Mouse (Mus musculus) myocyte (in vitro differentiated cells): ENCODE data around the gene Smyd1. TPM values are rescaled to one million over a fixed set of nuclear protein-coding genes. Genes with fewer than 3 reads are reported as not detected.

Experiments
- H3K27me3 ChIP-seq: one replicate; pipeline ENCODE4 v1.6.1; 2011; ENCODE audit not compliant: control insufficient read depth, insufficient read depth, insufficient read length
- H3K36me3 ChIP-seq: one replicate; pipeline ENCODE4 v1.6.1; 2011; ENCODE audit not compliant: control insufficient read depth, insufficient read depth
- H3K4me2 ChIP-seq: one replicate; pipeline ENCODE4 v1.6.1; 2011; ENCODE audit warnings: low read depth, control low read depth
- H3K4me3 ChIP-seq: one replicate; pipeline ENCODE4 v1.5.1; 2011; ENCODE audit warnings: mild to moderate bottlenecking, control low read depth, moderate library complexity
- H3K79me2 ChIP-seq: one replicate; pipeline ENCODE4 v1.6.1; 2011; ENCODE audit not compliant: control insufficient read depth, insufficient read depth
- H3ac ChIP-seq: one replicate; pipeline ENCODE4 v1.6.1; 2011; ENCODE audit not compliant: control insufficient read depth, insufficient read length
- CEBPB ChIP-seq: IDR thresholded peaks from 2 replicates; pipeline ENCODE4 v1.6.1; 2011; ENCODE audit warnings: mild to moderate bottlenecking, moderate library complexity; ENCODE audit not compliant: poor library complexity, insufficient read depth, severe bottlenecking
- E2F4 ChIP-seq: IDR thresholded peaks from one replicate; pipeline ENCODE4 v1.6.1; 2011; ENCODE audit warnings: mild to moderate bottlenecking, control low read depth, moderate library complexity; ENCODE audit not compliant: insufficient read depth
- MAX ChIP-seq: IDR thresholded peaks from one replicate; pipeline ENCODE4 v1.6.1; 2011; ENCODE audit warnings: low read depth, mild to moderate bottlenecking, control low read depth
- MYOD1 ChIP-seq, 3 experiments: IDR thresholded peaks; one replicate each; pipeline ENCODE4 v1.6.1; 2011; ENCODE audit warnings: control low read depth in 2 of 3, low read depth in 2 of 3, mild to moderate bottlenecking in 2 of 3, moderate library complexity in 1 of 3; ENCODE audit not compliant: insufficient read length in 2 of 3, control insufficient read depth in 1 of 3
- MYOG ChIP-seq, 3 experiments: IDR thresholded peaks; one replicate each; pipeline ENCODE4 v1.6.1; 2011; ENCODE audit warnings: control low read depth in 2 of 3, low read depth in 2 of 3, mild to moderate bottlenecking in 2 of 3; ENCODE audit not compliant: insufficient read length in 2 of 3, control insufficient read depth in 1 of 3, insufficient read depth in 1 of 3
- POLR2A ChIP-seq: IDR thresholded peaks from one replicate; pipeline ENCODE4 v1.6.1; 2011; ENCODE audit warnings: low read depth, mild to moderate bottlenecking, control low read depth, moderate library complexity; ENCODE audit not compliant: insufficient read length
- POLR2AphosphoS2 ChIP-seq: IDR thresholded peaks from one replicate; pipeline ENCODE4 v1.6.1; 2011; ENCODE audit warnings: low read depth, control low read depth; ENCODE audit not compliant: insufficient read length
- REST ChIP-seq: IDR thresholded peaks from one replicate; pipeline ENCODE4 v1.6.1; 2011; ENCODE audit warnings: mild to moderate bottlenecking, control low read depth, moderate library complexity; ENCODE audit not compliant: insufficient read depth, insufficient read length
- SRF ChIP-seq: IDR thresholded peaks from one replicate; pipeline ENCODE4 v1.6.1; 2011; ENCODE audit warnings: low read depth; ENCODE audit not compliant: control insufficient read depth, insufficient read length
- TCF12 ChIP-seq: IDR thresholded peaks from one replicate; pipeline ENCODE4 v1.6.1; 2011; ENCODE audit warnings: mild to moderate bottlenecking, control low read depth; ENCODE audit not compliant: poor library complexity, insufficient read depth, severe bottlenecking
- TCF3 ChIP-seq: IDR thresholded peaks from one replicate; pipeline ENCODE4 v1.6.1; 2011; ENCODE audit warnings: low read depth, control low read depth; ENCODE audit not compliant: insufficient read length
- USF1 ChIP-seq: IDR thresholded peaks from one replicate; pipeline ENCODE4 v1.6.1; 2011; ENCODE audit warnings: low read depth, mild to moderate bottlenecking, control low read depth, moderate library complexity
- polyA plus RNA-seq: library from polyadenylated mRNA; unstranded; fragments of >200 nt; fragmentation: generic; extraction: Trizol; gene quantifications from one replicate; pipeline ENCODE4 v1.2.1, GENCODE M21; 2012; ENCODE audit warnings: missing spikeins

The Smyd1 gene
- polyA plus RNA-seq, 1 experiment = 141 TPM

DNA sequence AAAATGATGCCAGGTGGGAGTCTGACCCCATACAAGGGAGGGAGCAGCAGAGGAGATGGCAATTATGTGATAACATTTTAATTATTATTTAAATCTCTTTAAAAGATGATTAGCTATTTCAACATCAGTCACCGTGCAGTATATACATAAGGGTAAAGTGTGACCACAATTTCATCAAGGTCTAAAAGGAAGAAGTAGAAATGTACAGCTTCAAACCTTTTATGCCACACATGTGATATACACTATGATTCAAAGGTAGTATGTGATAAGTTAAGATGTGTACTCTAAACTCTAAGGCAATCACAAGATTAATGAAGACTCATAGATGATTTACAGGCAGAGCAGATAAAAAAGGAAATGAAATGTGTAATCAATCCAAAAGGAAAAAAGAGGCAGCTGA, 141.4 kb downstream of the Smyd1 start:
- Histone ChIP-seq H3ac (no peak overlapping the region), H3K79me2 (no peaks in the 10 kb centered on the region), H3K36me3 (no peaks in the 10 kb centered on the region), H3K27me3 (peaks cover 12% of the 10 kb centered on the region), H3K4me3 (no peak overlapping the region), H3K4me2 (no peak overlapping the region)
- TF ChIP-seq POLR2AphosphoS2 = no peak
- no peak for TF ChIP-seq REST
- TF ChIP-seq USF1 = no peak
- TF ChIP-seq TCF12 = no peak
- no peak for TF ChIP-seq MAX
- TF ChIP-seq TCF3 = no peak
- no peak for TF ChIP-seq SRF
- TF ChIP-seq POLR2A = no peak
- TF ChIP-seq CEBPB = no peak
- no peak for TF ChIP-seq MYOD1 (IDR thresholded peaks at IDR 0.05; ENCODE audit: control insufficient read depth in 1 of 3, insufficient read length in 2 of 3, low read depth in 2 of 3)
- no peak for TF ChIP-seq MYOG (IDR thresholded peaks at IDR 0.05; ENCODE audit: control insufficient read depth in 1 of 3, insufficient read depth in 1 of 3, insufficient read length in 2 of 3, low read depth in 2 of 3)
- TF ChIP-seq E2F4 = no peak

GRCm38 (mm10) chr6:71172812-71173580, 149.0 kb downstream of the Smyd1 start:
- no peak overlapping the region for H3K4me3 ChIP-seq
- no peaks in the 10 kb centered on the region for H3K36me3 ChIP-seq
- TF ChIP-seq USF1 (no peak), MYOD1 (IDR thresholded peaks at IDR 0.05; ENCODE audit: control insufficient read depth in 1 of 3, insufficient read length in 2 of 3, low read depth in 2 of 3) (no peak), REST (no peak), TCF3 (no peak), E2F4 (no peak), SRF (no peak), CEBPB (no peak), MYOG (IDR thresholded peaks at IDR 0.05; ENCODE audit: control insufficient read depth in 1 of 3, insufficient read depth in 1 of 3, insufficient read length in 2 of 3, low read depth in 2 of 3) (no peak), POLR2A (no peak), MAX (no peak), POLR2AphosphoS2 (no peak), TCF12 (no peak)
- H3K79me2 ChIP-seq = no peaks in the 10 kb centered on the region
- no peak overlapping the region for H3K4me2 ChIP-seq
- H3ac ChIP-seq = no peak overlapping the region
- H3K27me3 ChIP-seq = no peaks in the 10 kb centered on the region

DNA sequence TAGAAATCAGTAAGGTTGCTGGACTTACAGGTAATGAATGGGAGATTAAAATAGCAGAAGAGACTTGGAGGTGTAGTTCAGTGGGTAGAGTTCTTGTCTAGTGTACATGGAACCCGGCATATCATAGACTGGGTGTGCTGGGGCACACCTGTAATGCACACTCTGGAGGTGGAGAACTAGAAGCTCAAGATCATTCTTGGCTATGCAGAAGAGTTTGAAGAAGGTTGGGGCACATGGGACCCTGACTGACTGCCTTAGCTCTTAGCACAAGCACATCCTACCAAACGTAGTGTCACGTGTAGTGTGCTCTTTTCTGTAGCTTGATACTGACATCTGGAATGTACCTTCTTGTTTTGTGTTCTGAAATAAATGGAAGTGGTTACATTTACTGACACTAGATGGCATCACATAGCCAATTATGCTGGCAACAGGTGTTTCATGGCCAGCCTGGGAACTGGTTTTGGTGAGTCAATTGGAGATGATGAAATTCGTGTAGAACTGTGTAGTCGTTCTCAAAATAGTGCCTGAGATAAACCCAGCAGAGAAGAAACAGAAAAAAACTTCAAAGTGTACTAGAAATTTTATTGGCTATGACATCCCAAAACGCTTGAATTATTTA, 155.4 kb downstream of the Smyd1 start:
- TF ChIP-seq REST (no peak), CEBPB (peak; percentile 73), E2F4 (no peak), MAX (no peak), USF1 (no peak), MYOG (IDR thresholded peaks at IDR 0.05; ENCODE audit: control insufficient read depth in 1 of 3, insufficient read depth in 1 of 3, insufficient read length in 2 of 3, low read depth in 2 of 3) (peak in 1 of 3 experiments; percentile 53), MYOD1 (IDR thresholded peaks at IDR 0.05; ENCODE audit: control insufficient read depth in 1 of 3, insufficient read length in 2 of 3, low read depth in 2 of 3) (peak; percentile 25 to 79 (median 39)), TCF12 (peak; percentile 30), TCF3 (no peak)

DNA sequence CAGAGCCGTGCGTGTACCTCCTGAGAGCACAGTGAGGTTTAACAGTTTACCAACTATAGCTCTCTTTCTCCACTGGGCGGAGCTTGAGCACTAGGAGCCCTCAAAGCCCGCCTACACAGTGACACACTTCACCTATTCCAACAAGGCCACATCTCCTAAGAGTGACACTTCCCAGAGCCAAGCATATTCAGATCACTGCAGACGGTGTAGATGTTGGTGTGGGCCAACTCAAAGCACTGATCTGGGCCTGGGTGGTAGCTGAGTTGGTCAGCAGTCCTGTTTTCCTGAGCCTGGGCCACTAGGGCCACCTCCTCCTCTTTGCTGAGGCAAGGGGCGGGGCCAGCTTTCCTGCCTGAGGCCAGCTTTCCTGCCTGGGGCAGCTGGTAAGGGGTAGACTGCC, 157.6 kb downstream of the Smyd1 start:
- no peak overlapping the region for H3K4me3 ChIP-seq
- H3K27me3 ChIP-seq = peaks cover 3% of the 10 kb centered on the region
- TF ChIP-seq POLR2AphosphoS2 = no peak
- TF ChIP-seq USF1 = no peak
- no peak for TF ChIP-seq MYOD1 (IDR thresholded peaks at IDR 0.05; ENCODE audit: control insufficient read depth in 1 of 3, insufficient read length in 2 of 3, low read depth in 2 of 3)
- TF ChIP-seq MYOG (IDR thresholded peaks at IDR 0.05; ENCODE audit: control insufficient read depth in 1 of 3, insufficient read depth in 1 of 3, insufficient read length in 2 of 3, low read depth in 2 of 3) = no peak
- no peak for TF ChIP-seq POLR2A
- no peak for TF ChIP-seq SRF
- TF ChIP-seq CEBPB = no peak
- TF ChIP-seq REST = no peak
- no peak for TF ChIP-seq TCF3
- no peak for TF ChIP-seq MAX
- H3K79me2 ChIP-seq = no peaks in the 10 kb centered on the region
- no peak overlapping the region for H3ac ChIP-seq
- no peak overlapping the region for H3K4me2 ChIP-seq
- no peaks in the 10 kb centered on the region for H3K36me3 ChIP-seq

More for the DNA sequence above, 155.4 kb downstream of the Smyd1 start:
- Histone ChIP-seq H3K36me3 (no peaks in the 10 kb centered on the region), H3K27me3 (no peaks in the 10 kb centered on the region), H3K4me3 (no peak overlapping the region), H3K4me2 (peak overlapping the region; percentile 48), H3ac (no peak overlapping the region), H3K79me2 (no peaks in the 10 kb centered on the region)

Other genes starting within 250 kb of the Smyd1 start
- gene Thnsl2, start 177.8 kb downstream of the Smyd1 start, polyA plus RNA-seq = 0.06 TPM
- not detected for gene Fabp1, start 122.4 kb downstream of the Smyd1 start, polyA plus RNA-seq
- gene Krcc1, start 50.6 kb downstream of the Smyd1 start, polyA plus RNA-seq = 18.6 TPM
- gene Cd8b1, start 555 bp upstream of the Smyd1 start, polyA plus RNA-seq = not detected
- gene Cd8a, start 51.2 kb upstream of the Smyd1 start, polyA plus RNA-seq = not detected
- gene Rmnd5a, start 118.4 kb upstream of the Smyd1 start, polyA plus RNA-seq = 12.2 TPM
- gene Rnf103, start 171.7 kb upstream of the Smyd1 start, polyA plus RNA-seq = 8.3 TPM
- gene Chmp3, start 221.6 kb upstream of the Smyd1 start, polyA plus RNA-seq = 53.2 TPM